Mouse (Mus musculus) thymus, adult 18-20 months (tissue): ENCODE results near the gene Hmga1.

Experiments used
- DNase-seq, 2 experiments: peaks; one replicate each; pipeline ENCODE4 v3.0.0; 2022; ENCODE audit warnings: mixed read lengths in 2 of 2

Gene Hmga1

GRCm38 (mm10) chr17:27556315-27557011 lies at the start of gene Hmga1:
Hmga1 (plus strand) TSS chr17:27556497.
- peak; percentile 84 to 85 for DNase-seq

- no peak for DNase-seq
These were observed 49.3 kb upstream of the Hmga1 start for GRCm38 (mm10) chr17:27506871-27507590.

GRCm38 (mm10) chr17:27507591-27507945 lies 48.7 kb upstream of the Hmga1 start:
- DNase-seq: no peak

- no peak for DNase-seq
These were observed 48.3 kb upstream of the Hmga1 start for GRCm38 (mm10) chr17:27508002-27508401.

GRCm38 (mm10) chr17:27508513-27508912 lies 47.8 kb upstream of the Hmga1 start:
- DNase-seq: no peak

- no peak for DNase-seq
These were observed 47.2 kb upstream of the Hmga1 start for GRCm38 (mm10) chr17:27509056-27509455.

GRCm38 (mm10) chr17:27510258-27511124 lies 45.8 kb upstream of the Hmga1 start:
- DNase-seq: no peak

GRCm38 (mm10) chr17:27511125-27511735 lies 45.1 kb upstream of the Hmga1 start:
- DNase-seq: no peak

- DNase-seq: no peak
These were observed 44.3 kb upstream of the Hmga1 start for GRCm38 (mm10) chr17:27511865-27512618.

GRCm38 (mm10) chr17:27512619-27513161 lies 43.6 kb upstream of the Hmga1 start:
- no peak for DNase-seq

GRCm38 (mm10) chr17:27513279-27513915 lies 42.9 kb upstream of the Hmga1 start:
- DNase-seq: no peak

GRCm38 (mm10) chr17:27513916-27514762 lies 42.2 kb upstream of the Hmga1 start:
- DNase-seq: no peak

GRCm38 (mm10) chr17:27518296-27518695 lies 38.0 kb upstream of the Hmga1 start:
- DNase-seq: no peak

GRCm38 (mm10) chr17:27518700-27519595 lies 37.3 kb upstream of the Hmga1 start:
- no peak for DNase-seq

- no peak for DNase-seq
These were observed 35.7 kb upstream of the Hmga1 start for GRCm38 (mm10) chr17:27520557-27520956.

- no peak for DNase-seq
These were observed 35.0 kb upstream of the Hmga1 start, which contains the start of gene Grm4 for GRCm38 (mm10) chr17:27521303-27521702. Grm4 (minus strand) TSS chr17:27521403.

- DNase-seq: no peak
These were observed 33.2 kb upstream of the Hmga1 start for GRCm38 (mm10) chr17:27523121-27523520.

- DNase-seq: no peak
These were observed 29.1 kb upstream of the Hmga1 start for GRCm38 (mm10) chr17:27527188-27527587.

GRCm38 (mm10) chr17:27528030-27528429 lies 28.3 kb upstream of the Hmga1 start:
- no peak for DNase-seq
